Mouse (Mus musculus) megakaryocyte, embryonic 14.5 days (primary cell): ENCODE measurements at regions not wholly inside any gene's neighbourhood (a gene's known extent, or its start where the extent isn't known, plus 50 kb on each side); places are given as distances from the start of the nearest gene placed in this dataset.

ENCODE experiments used
- FLI1 ChIP-seq: IDR thresholded peaks from 2 replicates; pipeline ENCODE4 v1.6.1; 2012; ENCODE audit warnings: low read length, inconsistent platforms, mixed read lengths
- GATA1 ChIP-seq: IDR thresholded peaks from 3 replicates; pipeline ENCODE4 v1.6.1; 2012; ENCODE audit warnings: mixed read lengths, low read length, inconsistent platforms, borderline replicate concordance

GRCm38 (mm10) chr8:89171561-89171960 is 127.6 kb upstream of the Sall1 start:
- no peak for TF ChIP-seq GATA1
- TF ChIP-seq FLI1: no peak
